Mouse (Mus musculus) kidney, adult 8-10 months (tissue): ENCODE measurements at regions not wholly inside any gene's neighbourhood (a gene's known extent, or its start where the extent isn't known, plus 50 kb on each side); places are given as distances from the start of the nearest gene placed in this dataset.

ENCODE experiments used
- DNase-seq, 2 experiments: peaks; one replicate each; pipeline ENCODE4 v3.0.0; 2022

- no peak for DNase-seq
Observed at GRCm38 (mm10) chr4:138509901-138510300, 55.8 kb downstream of the Camk2n1 start.

GRCm38 (mm10) chr4:138513876-138514275 lies 59.8 kb downstream of the Camk2n1 start:
- DNase-seq: peak; percentile 49
